Mouse (Mus musculus) monocyte, adult 5-6 weeks (primary cell): ENCODE results near the gene Gm6034. TPM values are rescaled to one million over a fixed set of nuclear protein-coding genes. Genes with fewer than 3 reads are reported as not detected.
"Not testable (repeated sequence)": the region's sequence is repeated elsewhere in the genome, so short reads cannot be mapped to it uniquely, and the experiment has no call there.

Experiments
- ATAC-seq: fragments of 153-309, 156-312 bp; replicated peaks from 2 replicates; pipeline ENCODE4 v1.8.0; 2017; ENCODE audit warnings: mild to moderate bottlenecking; ENCODE audit not compliant: low TSS enrichment, insufficient number of reproducible peaks, severe bottlenecking, poor library complexity, low FRiP score
- total RNA-seq: library from RNA; stranded (forward); fragments of 200-1000, 200-491, 200-594 nt; gene quantifications from 3 replicates; pipeline ENCODE4 v1.2.3, GENCODE M21; 2017

The Gm6034 gene
- 0.49 to 1.0 TPM in 2 of 3 replicates, not detected in the other for total RNA-seq

GRCm38 (mm10) chr17:36042610-36043169 lies at the start of gene Gm6034, which contains the start of gene H2-T22:
Gm6034 (plus strand) TSS chr17:36042961.
H2-T22 (minus strand) TSS chr17:36042747.
- ATAC-seq: peak; percentile 92

- ATAC-seq: peak; percentile 61
Measured at GRCm38 (mm10) chr17:35993675-35994074, 49.1 kb upstream of the Gm6034 start.

GRCm38 (mm10) chr17:35994175-35994878 lies 48.4 kb upstream of the Gm6034 start:
- ATAC-seq: peak; percentile 64

GRCm38 (mm10) chr17:35994879-35995240 lies 47.9 kb upstream of the Gm6034 start:
- no peak for ATAC-seq

GRCm38 (mm10) chr17:35996949-35997348 lies 45.8 kb upstream of the Gm6034 start:
- ATAC-seq: peak; percentile 75

GRCm38 (mm10) chr17:35997713-35998510 lies 44.8 kb upstream of the Gm6034 start:
- peak; percentile 51 for ATAC-seq

GRCm38 (mm10) chr17:35998545-35999305 lies 44.0 kb upstream of the Gm6034 start:
- no peak for ATAC-seq

GRCm38 (mm10) chr17:35999356-35999755 lies 43.4 kb upstream of the Gm6034 start:
- ATAC-seq: 0 out of 2 replicates have a peak, but pooled peaks have one; percentile 16

GRCm38 (mm10) chr17:36000349-36000748 lies 42.4 kb upstream of the Gm6034 start:
- ATAC-seq: no peak

- no peak for ATAC-seq
Measured at GRCm38 (mm10) chr17:36001121-36001897, 41.5 kb upstream of the Gm6034 start.

- ATAC-seq: no peak
Measured at GRCm38 (mm10) chr17:36001966-36002365, 40.8 kb upstream of the Gm6034 start.

- ATAC-seq: no peak
Measured at GRCm38 (mm10) chr17:36003331-36003730, 39.4 kb upstream of the Gm6034 start.

GRCm38 (mm10) chr17:36004409-36004808 lies 38.4 kb upstream of the Gm6034 start:
- not testable (repeated sequence) for ATAC-seq

- ATAC-seq: no peak
Measured at GRCm38 (mm10) chr17:36014977-36015376, 27.8 kb upstream of the Gm6034 start.

GRCm38 (mm10) chr17:36017046-36017445 lies 25.7 kb upstream of the Gm6034 start:
- ATAC-seq: no peak

GRCm38 (mm10) chr17:36018979-36019378 lies 23.8 kb upstream of the Gm6034 start:
- no peak for ATAC-seq

- no peak for ATAC-seq
Measured at GRCm38 (mm10) chr17:36019519-36019918, 23.2 kb upstream of the Gm6034 start.
